Mouse (Mus musculus): ENCODE data around the gene Nefh.

DNA sequence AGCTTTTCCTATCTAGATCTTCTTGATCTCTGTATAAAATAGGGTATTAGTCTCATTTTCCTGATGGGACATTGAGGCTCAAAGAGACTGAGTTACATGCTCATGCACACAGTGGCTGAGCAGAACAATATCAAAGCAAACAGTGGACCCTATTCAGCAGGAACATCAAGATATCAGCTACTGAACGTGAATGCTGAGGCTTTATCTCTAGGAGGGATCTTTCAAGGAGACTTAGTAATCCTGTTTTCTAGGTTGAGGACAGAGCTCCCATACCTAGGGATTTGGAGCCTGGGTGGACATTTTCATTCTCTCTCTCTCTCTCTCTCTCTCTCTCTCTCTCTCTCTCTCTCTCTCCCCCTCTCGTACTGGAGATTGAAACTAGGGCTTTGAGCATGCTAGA is 35.7 kb upstream of the Nefh start:
- TF ChIP-seq CTCF (IDR thresholded peaks at IDR 0.05; ENCODE audit: extremely low read depth, insufficient read length, insufficient replicate concordance, low read depth, low read length) (no peak), POLR2A (IDR thresholded peaks at IDR 0.05; ENCODE audit: low read depth, low read length) (no peak)
